Mouse (Mus musculus): ENCODE data around the gene Sf3a3.

DNA sequence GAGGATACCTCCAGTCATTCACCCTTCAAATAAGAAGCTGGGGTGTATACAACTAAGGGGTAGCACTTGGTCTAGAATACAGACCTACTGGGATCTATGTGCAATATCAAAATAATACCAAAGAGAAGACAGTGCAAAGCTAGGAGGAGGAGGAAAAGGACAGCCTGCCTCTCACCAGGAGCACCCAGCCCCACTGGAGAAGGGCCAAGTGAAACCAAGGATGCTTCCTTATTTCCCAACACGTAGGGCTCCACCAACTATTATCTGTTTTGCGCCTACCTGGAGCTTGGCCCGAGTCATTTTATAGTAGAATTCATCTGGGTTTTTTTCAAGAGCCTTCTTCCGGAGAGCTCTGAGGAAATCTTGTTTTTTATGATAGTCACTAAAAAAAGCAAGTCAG, 31.1 kb upstream of the Sf3a3 start:
- no peak for TF ChIP-seq GATA1 (IDR thresholded peaks at IDR 0.05; ENCODE audit: borderline replicate concordance, low read length)
- TF ChIP-seq FLI1 (IDR thresholded peaks at IDR 0.05; ENCODE audit: low read length) = no peak

All from megakaryocyte, embryonic 14.5 days (primary cell).